Mouse (Mus musculus) spleen, adult 2 months (tissue): ENCODE measurements around the gene P2ry6.

Experiments used
- CTCF ChIP-seq: fragments of 200-500 bp; IDR thresholded peaks from 2 replicates; pipeline ENCODE4 v1.5.1; 2011; ENCODE audit warnings: mild to moderate bottlenecking, inconsistent platforms; ENCODE audit not compliant: insufficient read depth, insufficient read length, insufficient replicate concordance; ENCODE audit errors: extremely low read depth
- POLR2A ChIP-seq: fragments of 200-500 bp; IDR thresholded peaks from 2 replicates; pipeline ENCODE4 v1.6.1; 2011; ENCODE audit warnings: low read depth, low read length, inconsistent platforms

DNA sequence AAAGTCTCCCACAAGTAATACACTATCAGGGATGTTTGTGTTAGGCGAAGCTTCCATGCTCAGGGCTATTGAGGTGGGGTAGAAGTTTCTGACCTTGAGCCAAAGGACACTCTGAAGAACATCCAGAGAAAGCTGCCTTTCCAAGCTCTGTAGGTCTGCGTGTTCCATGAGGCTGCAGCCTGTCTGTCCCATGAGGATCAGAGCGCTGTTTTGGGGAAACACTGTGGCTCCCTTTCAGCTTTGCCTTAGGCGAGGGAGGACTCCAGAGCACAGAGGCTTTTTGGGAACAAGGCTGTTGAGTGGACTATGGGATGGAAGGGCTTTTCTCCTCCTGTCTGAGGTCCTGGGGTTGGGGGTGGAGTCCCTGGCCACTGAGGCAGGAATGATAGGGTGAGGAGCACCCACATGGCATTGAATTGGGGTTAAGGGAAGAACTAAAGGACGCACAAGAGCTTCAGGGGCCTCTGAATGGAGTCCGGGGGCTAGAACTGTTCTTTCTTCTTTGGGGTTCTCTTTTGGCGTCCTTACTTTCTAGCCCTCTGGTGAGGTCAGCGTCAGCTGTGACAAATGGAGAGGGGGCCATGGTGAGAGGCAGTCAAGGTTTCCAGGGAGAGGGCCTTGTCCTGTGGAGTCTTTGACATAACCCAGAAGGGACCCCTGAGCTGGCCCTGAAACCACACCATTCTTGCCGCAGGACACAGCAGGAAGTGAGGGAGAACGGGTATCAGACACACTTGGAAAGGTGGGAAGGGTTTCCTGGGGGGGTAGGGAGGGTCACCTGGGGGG lies 5.4 kb downstream of the P2ry6 start:
- TF ChIP-seq CTCF (no peak), POLR2A (no peak)
